ENCODE assay signal across 18 mouse cellular contexts in the genomic region with DNA sequence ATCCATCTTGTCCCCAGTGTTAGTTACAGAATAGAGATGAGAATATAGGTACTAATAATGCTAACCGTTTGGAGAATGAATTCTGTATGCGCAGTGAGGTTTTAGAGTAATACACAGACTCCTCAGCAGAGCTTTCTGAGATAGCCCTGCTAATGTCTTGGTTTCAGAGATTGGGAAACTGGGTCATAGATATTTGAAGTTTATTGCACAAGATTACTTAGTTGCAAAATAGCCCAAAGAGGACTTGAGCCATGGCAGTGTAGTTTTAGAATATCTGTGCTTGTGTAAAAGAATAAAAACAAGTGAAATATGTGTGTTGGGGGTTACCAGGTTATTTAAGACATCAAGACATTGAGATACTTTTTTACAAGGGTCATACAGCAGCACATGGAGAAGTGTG. TPM values are rescaled to one million over a fixed set of nuclear protein-coding genes. Genes with fewer than 3 reads are reported as not detected.
DNase-seq lines count a peak whose midpoint lies in the region; ATAC-seq lines count a peak whose summit lies in the region.
"Had no signal": no experiment of that assay in that cellular context is flagged by ENCODE, and none has a peak within 500 bp of the region (broad histone marks: within the 10 kb centered on the region; RNA-seq: fewer than 3 reads in every experiment).

No protein-coding gene starts in this region.

- H3K4me2 ChIP-seq in lung, embryonic 16.5 days (ENCODE audit: low read depth, low read length), result no peak overlapping the region
- H3K4me2 ChIP-seq in neural tube, embryonic 15.5 days, result no peak overlapping the region
- H3K4me2 ChIP-seq: heart, embryonic 15.5 days had no signal

- no peak overlapping the region for H3K4me3 ChIP-seq in lung, embryonic 16.5 days (ENCODE audit: low read length)
- H3K4me3 ChIP-seq in brown adipose tissue, adult 24 weeks (ENCODE audit: insufficient read depth, low read depth, low read length), result no peak overlapping the region
- no peak overlapping the region for H3K4me3 ChIP-seq in neural tube, embryonic 15.5 days (replicated peaks)
- H3K4me3 ChIP-seq: forebrain, embryonic 10.5 days; heart, embryonic 15.5 days; hindbrain, embryonic 10.5 days; left cerebral cortex, adult 2 months had no signal

- no peak overlapping the region for H3K9ac ChIP-seq in lung, embryonic 16.5 days (ENCODE audit: low read length)
- no peak overlapping the region for H3K9ac ChIP-seq in neural tube, embryonic 15.5 days (replicated peaks)
- H3K9ac ChIP-seq: forebrain, postnatal 0 days; heart, embryonic 15.5 days had no signal

- no peak for DNase-seq in lung, adult 18-20 months
- peak; percentile 49 for DNase-seq in NIH3T3 (ENCODE audit: low read depth)
- no peak for DNase-seq in left cerebral cortex, adult 11 months (ENCODE audit: low spot score)
- DNase-seq: adrenal gland, postnatal 25 days; cerebellum, adult 2 months; cerebellum, postnatal 36 days; forebrain, postnatal 0 days; kidney, adult 11 months; right cerebral cortex, postnatal 4 days had no signal

- H3K36me3 ChIP-seq in lung, embryonic 16.5 days (ENCODE audit: control insufficient read depth, insufficient read depth, low read length), result no peaks in the 10 kb centered on the region
- no peaks in the 10 kb centered on the region for H3K36me3 ChIP-seq in neural tube, embryonic 15.5 days
- H3K36me3 ChIP-seq: forebrain, embryonic 10.5 days; heart, embryonic 15.5 days; hindbrain, embryonic 10.5 days had no signal

- no peaks in the 10 kb centered on the region for H3K9me3 ChIP-seq in lung, embryonic 16.5 days (ENCODE audit: control insufficient read depth, low read length)
- H3K9me3 ChIP-seq in neural tube, embryonic 15.5 days (replicated peaks), result no peaks in the 10 kb centered on the region
- H3K9me3 ChIP-seq: forebrain, embryonic 10.5 days; heart, embryonic 15.5 days; hindbrain, embryonic 10.5 days had no signal

- ATAC-seq in lung, embryonic 16.5 days (ENCODE audit: low read depth), result no peak
- ATAC-seq in megakaryocyte progenitor cell, adult 5-6 weeks (replicated peaks; ENCODE audit: poor library complexity), result peak; percentile 44
- ATAC-seq in neural tube, embryonic 15.5 days (ENCODE audit: low FRiP score), result no peak
- ATAC-seq: forebrain, postnatal 0 days had no signal

- no peaks in the 10 kb centered on the region for H3K27me3 ChIP-seq in lung, embryonic 16.5 days (ENCODE audit: control insufficient read depth, insufficient read depth, low read depth, low read length)
- H3K27me3 ChIP-seq in neural tube, embryonic 15.5 days (replicated peaks), result no peaks in the 10 kb centered on the region
- H3K27me3 ChIP-seq: heart, embryonic 15.5 days had no signal

- H3K27ac ChIP-seq in lung, embryonic 16.5 days (ENCODE audit: low read length), result 0 out of 2 replicates have a peak overlapping the region, but pooled peaks have one; percentile 43
- H3K27ac ChIP-seq in brown adipose tissue, adult 24 weeks (replicated peaks; ENCODE audit: low read depth, low read length), result peak overlapping the region; percentile 94
- no peak overlapping the region for H3K27ac ChIP-seq in neural tube, embryonic 15.5 days (replicated peaks)
- H3K27ac ChIP-seq: forebrain, embryonic 10.5 days; heart, embryonic 15.5 days; hindbrain, embryonic 10.5 days; left cerebral cortex, adult 2 months; stomach, postnatal 0 days had no signal

- 83% methylated on average over 2 of the region's 2 CpGs for WGBS in lung, embryonic 16.5 days
- 91% methylated on average over 2 of the region's 2 CpGs for WGBS in neural tube, embryonic 15.5 days

- peaks cover 31% of the 10 kb centered on the region for H3K4me1 ChIP-seq in lung, embryonic 16.5 days (replicated peaks; ENCODE audit: control insufficient read depth, insufficient read depth, low read length)
- H3K4me1 ChIP-seq in brown adipose tissue, adult 24 weeks (ENCODE audit: control insufficient read depth, insufficient read depth, insufficient read length, low read length), result peaks cover 28% of the 10 kb centered on the region
- H3K4me1 ChIP-seq in neural tube, embryonic 15.5 days, result peaks cover 16% of the 10 kb centered on the region

RNA-seq across cellular contexts. Expression of gene Mbnl1, which starts 35.3 kb away (rescaled TPM):
- polyA plus RNA-seq in lung, embryonic 16.5 days (2015; fragmentation: Nextera tagmentation; extraction: Ambion mirVana), result 180 and 188 TPM in 2 replicates
- polyA plus RNA-seq in brown adipose tissue, adult 24 weeks (2012; ENCODE audit: insufficient read depth, insufficient read length, missing spikeins), result 127 and 136 TPM in 2 replicates
- 542 and 611 TPM in 2 replicates for total RNA-seq in megakaryocyte progenitor cell, adult 5-6 weeks (2015)
- 545 and 581 TPM in 2 replicates for total RNA-seq in megakaryocyte progenitor cell, adult 5-6 weeks (2017)
- polyA plus RNA-seq in neural tube, embryonic 15.5 days (2015; fragmentation: Nextera tagmentation; extraction: Ambion mirVana), result 48.7 and 79.3 TPM in 2 replicates
